Mouse (Mus musculus) adrenal gland, postnatal 4 days (tissue): ENCODE data around the gene Bcl2l2. TPM values are rescaled to one million over a fixed set of nuclear protein-coding genes. Genes with fewer than 3 reads are reported as not detected.

Experiments
- DNase-seq, 2 experiments: peaks; one replicate each; pipeline ENCODE4 v3.0.0; 2021 to 2022; ENCODE audit warnings: low spot score in 2 of 2, mixed read lengths in 2 of 2
- total RNA-seq, 2 experiments: library from RNA; stranded (reverse); gene quantifications; 2 replicates each; pipeline ENCODE4 v1.2.3; 2021

Bcl2l2 gene
- total RNA-seq, 2 experiments from 2014 or later, result 55.3 to 65.3 TPM

- DNase-seq, result no peak
Measured at GRCm38 (mm10) chr14:54892200-54892599, 9.0 kb downstream of the Bcl2l2 start, which contains the start of gene Pabpn1. Gene Pabpn1 (plus strand): TSS chr14:54892500.

GRCm38 (mm10) chr14:54893651-54894181 lies 10.5 kb downstream of the Bcl2l2 start:
- peak; percentile 89 to 92 for DNase-seq

- DNase-seq, result peak in 1 of 2 experiments; percentile 58
Measured at GRCm38 (mm10) chr14:54894296-54895151, 11.3 kb downstream of the Bcl2l2 start.

GRCm38 (mm10) chr14:54897445-54897844 lies 14.3 kb downstream of the Bcl2l2 start:
- no peak for DNase-seq

GRCm38 (mm10) chr14:54900383-54900782 lies 17.2 kb downstream of the Bcl2l2 start:
- DNase-seq, result peak in 1 of 2 experiments; percentile 47

GRCm38 (mm10) chr14:54903641-54904040 lies 20.5 kb downstream of the Bcl2l2 start:
- no peak for DNase-seq

GRCm38 (mm10) chr14:54908682-54909081 lies 25.5 kb downstream of the Bcl2l2 start:
- DNase-seq, result no peak

GRCm38 (mm10) chr14:54912109-54912850 lies 29.1 kb downstream of the Bcl2l2 start:
- DNase-seq, result no peak

GRCm38 (mm10) chr14:54912886-54913285 lies 29.7 kb downstream of the Bcl2l2 start, which contains the start of gene Slc22a17:
Gene Slc22a17 (minus strand): TSS chr14:54913132.
- peak in 1 of 2 experiments; percentile 46 for DNase-seq

- DNase-seq, result no peak
Measured at GRCm38 (mm10) chr14:54913343-54913742, 30.2 kb downstream of the Bcl2l2 start.

- DNase-seq, result no peak
Measured at GRCm38 (mm10) chr14:54920076-54920685, 37.0 kb downstream of the Bcl2l2 start.

- no peak for DNase-seq
Measured at GRCm38 (mm10) chr14:54924641-54925348, 41.6 kb downstream of the Bcl2l2 start.

- DNase-seq, result peak in 1 of 2 experiments; percentile 15
Measured at GRCm38 (mm10) chr14:54925349-54926342, 42.5 kb downstream of the Bcl2l2 start, which contains the start of gene Efs. Gene Efs (minus strand): TSS chr14:54926126.

- DNase-seq, result no peak
Measured at GRCm38 (mm10) chr14:54926401-54927158, 43.4 kb downstream of the Bcl2l2 start.

GRCm38 (mm10) chr14:54927296-54927695 lies 44.1 kb downstream of the Bcl2l2 start:
- no peak for DNase-seq

GRCm38 (mm10) chr14:54929801-54930200 lies 46.6 kb downstream of the Bcl2l2 start:
- DNase-seq, result no peak

GRCm38 (mm10) chr14:54930431-54930830 lies 47.3 kb downstream of the Bcl2l2 start:
- no peak for DNase-seq

GRCm38 (mm10) chr14:54932645-54933150 lies 49.5 kb downstream of the Bcl2l2 start, which contains the start of gene Il25:
Gene Il25 (plus strand): TSS chr14:54932695.
- DNase-seq, result no peak
